Mouse (Mus musculus): ENCODE data around the gene Ano9.

GRCm38 (mm10) chr7:141052016-141052415 is 65.6 kb downstream of the Ano9 start:
- no peak for TF ChIP-seq CTCF (IDR thresholded peaks at IDR 0.05; ENCODE audit: low read depth, low read length)
- no peak for TF ChIP-seq POLR2AphosphoS5 (IDR thresholded peaks at IDR 0.05; ENCODE audit: insufficient replicate concordance, low read depth, low read length)
- no peak for TF ChIP-seq TAL1 (conservative IDR thresholded peaks at IDR 0.05; ENCODE audit: low read depth, low read length)

Measured in G1E (cell line).